Mouse (Mus musculus) liver, embryonic 15.5 days (tissue): ENCODE data around the gene Fbxl13. TPM values are rescaled to one million over a fixed set of nuclear protein-coding genes. Genes with fewer than 3 reads are reported as not detected.

Experiments used
- ATAC-seq: fragments of 200-750 bp; cut with Nextera tagmentation; 2 replicates; pipeline ENCODE4 v1.8.0; 2017; ENCODE audit warnings: moderate number of reproducible peaks, mild to moderate bottlenecking, moderate library complexity; ENCODE audit not compliant: insufficient read depth
- H3K27ac ChIP-seq: fragments of 300-500 bp; sonication (generic); replicated peaks from 2 replicates; pipeline ENCODE4 v1.5.1; 2015; ENCODE audit warnings: mild to moderate bottlenecking, inconsistent platforms
- H3K27me3 ChIP-seq: fragments of 300-500 bp; sonication (generic); 2 replicates; pipeline ENCODE4 v1.6.1; 2015; ENCODE audit warnings: mild to moderate bottlenecking, inconsistent platforms
- H3K36me3 ChIP-seq: fragments of 300-500 bp; sonication (generic); replicated peaks from 2 replicates; pipeline ENCODE4 v1.6.1; 2015; ENCODE audit warnings: moderate library complexity, mild to moderate bottlenecking, inconsistent platforms
- H3K4me1 ChIP-seq: fragments of 300-500 bp; sonication (generic); replicated peaks from 2 replicates; pipeline ENCODE4 v1.6.1; 2015; ENCODE audit warnings: inconsistent platforms
- H3K4me2 ChIP-seq: fragments of 300-500 bp; sonication (generic); 2 replicates; pipeline ENCODE4 v1.6.1; 2015; ENCODE audit warnings: moderate library complexity, mild to moderate bottlenecking, inconsistent platforms
- H3K4me3 ChIP-seq: fragments of 300-500 bp; sonication (generic); replicated peaks from 2 replicates; pipeline ENCODE4 v1.5.1; 2015; ENCODE audit warnings: mild to moderate bottlenecking, inconsistent platforms
- H3K9ac ChIP-seq: fragments of 300-500 bp; sonication (generic); 2 replicates; pipeline ENCODE4 v1.6.1; 2015; ENCODE audit warnings: moderate library complexity, mild to moderate bottlenecking, inconsistent platforms
- H3K9me3 ChIP-seq: fragments of 300-500 bp; sonication (generic); replicated peaks from 2 replicates; pipeline ENCODE4 v1.6.1; 2016; ENCODE audit warnings: inconsistent platforms
- WGBS: fragments of 180-500 bp; shearing (Covaris S2); methylation state at CpG from one replicate; pipeline ENCODE4 v1.1.7; 2015; ENCODE audit warnings: mixed read lengths; ENCODE audit not compliant: insufficient replicate concordance; 5-methylcytosine and 5-hydroxymethylcytosine counted together
- polyA plus RNA-seq: library from polyadenylated mRNA; unstranded; fragments of >200 nt; fragmentation: Nextera tagmentation; extraction: Ambion mirVana; gene quantifications from 2 replicates; pipeline ENCODE4 v1.2.1, GENCODE M21; 2015

Fbxl13 gene
- polyA plus RNA-seq, 1 experiment from 2014 or later = 0.08 TPM

DNA sequence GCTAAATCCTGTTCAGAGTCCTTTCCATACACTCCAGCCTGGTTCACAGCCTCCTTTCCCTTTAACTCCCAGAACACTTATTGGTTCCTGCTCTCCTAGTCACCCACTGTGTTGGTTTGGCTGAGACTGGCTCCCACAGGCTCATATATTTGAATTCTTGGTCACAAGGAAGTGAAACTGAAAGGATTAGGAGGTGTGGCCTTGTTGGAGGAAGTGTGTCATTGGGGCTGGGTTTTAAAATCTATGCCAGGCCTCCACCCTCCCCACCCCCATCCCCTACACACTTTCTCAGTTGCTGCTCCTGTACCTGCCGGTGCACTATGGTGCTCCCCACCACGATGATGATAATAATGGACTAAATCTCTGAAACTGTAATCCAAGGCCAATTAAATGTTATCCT lies 127.9 kb downstream of the Fbxl13 start:
- Histone ChIP-seq H3K36me3 (no peaks in the 10 kb centered on the region), H3K9me3 (no peaks in the 10 kb centered on the region), H3K27me3 (no peaks in the 10 kb centered on the region), H3K4me3 (no peak overlapping the region), H3K4me2 (no peak overlapping the region), H3K27ac (no peak overlapping the region), H3K9ac (no peak overlapping the region), H3K4me1 (no peaks in the 10 kb centered on the region)
- no peak for ATAC-seq
- WGBS = 72% methylated on average over 2 of the region's 2 CpGs

DNA sequence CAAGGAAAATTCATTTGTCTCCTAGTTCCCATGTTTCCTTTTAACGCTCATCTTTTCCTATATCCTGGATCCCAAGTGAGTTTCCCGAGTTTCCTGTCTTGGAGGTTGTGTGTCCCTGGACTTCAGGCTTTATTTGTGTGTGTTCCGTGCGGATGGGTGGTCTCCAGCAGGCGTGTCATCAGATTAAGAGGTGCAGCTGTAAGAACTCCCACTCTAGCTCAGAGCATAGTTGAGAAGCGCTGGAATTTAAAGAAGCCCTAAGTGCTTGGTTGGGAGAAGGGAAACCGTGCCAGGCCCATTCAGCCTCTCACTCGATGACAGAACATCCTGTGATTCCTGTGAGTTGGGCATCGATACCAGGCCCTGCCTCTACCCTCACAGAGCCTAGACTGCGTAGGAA lies 132.1 kb downstream of the Fbxl13 start:
- no peaks in the 10 kb centered on the region for H3K36me3 ChIP-seq
- no peak overlapping the region for H3K9ac ChIP-seq
- H3K27me3 ChIP-seq = no peaks in the 10 kb centered on the region
- no peak overlapping the region for H3K27ac ChIP-seq
- H3K9me3 ChIP-seq = no peaks in the 10 kb centered on the region
- no peaks in the 10 kb centered on the region for H3K4me1 ChIP-seq
- H3K4me3 ChIP-seq = no peak overlapping the region
- ATAC-seq = no peak
- 61% methylated on average over 10 of the region's 10 CpGs for WGBS
- H3K4me2 ChIP-seq = no peak overlapping the region

GRCm38 (mm10) chr5:21509801-21510200 lies 135.6 kb downstream of the Fbxl13 start:
- 37% methylated on average over 4 of the region's 4 CpGs for WGBS
- Histone ChIP-seq H3K4me1 (no peaks in the 10 kb centered on the region), H3K9ac (no peak overlapping the region), H3K4me3 (no peak overlapping the region), H3K36me3 (no peaks in the 10 kb centered on the region), H3K9me3 (no peaks in the 10 kb centered on the region), H3K27ac (no peak overlapping the region), H3K27me3 (no peaks in the 10 kb centered on the region), H3K4me2 (no peak overlapping the region)
- no peak for ATAC-seq

- no peak for ATAC-seq
- WGBS = 51% methylated on average over 1 of the region's 1 CpGs
- no peak overlapping the region for H3K27ac ChIP-seq
- no peaks in the 10 kb centered on the region for H3K36me3 ChIP-seq
- H3K4me1 ChIP-seq = no peaks in the 10 kb centered on the region
- no peaks in the 10 kb centered on the region for H3K9me3 ChIP-seq
- H3K4me3 ChIP-seq = no peak overlapping the region
- no peak overlapping the region for H3K4me2 ChIP-seq
- H3K9ac ChIP-seq = no peak overlapping the region
- H3K27me3 ChIP-seq = no peaks in the 10 kb centered on the region
Measured at GRCm38 (mm10) chr5:21506887-21507286, 138.5 kb downstream of the Fbxl13 start.

DNA sequence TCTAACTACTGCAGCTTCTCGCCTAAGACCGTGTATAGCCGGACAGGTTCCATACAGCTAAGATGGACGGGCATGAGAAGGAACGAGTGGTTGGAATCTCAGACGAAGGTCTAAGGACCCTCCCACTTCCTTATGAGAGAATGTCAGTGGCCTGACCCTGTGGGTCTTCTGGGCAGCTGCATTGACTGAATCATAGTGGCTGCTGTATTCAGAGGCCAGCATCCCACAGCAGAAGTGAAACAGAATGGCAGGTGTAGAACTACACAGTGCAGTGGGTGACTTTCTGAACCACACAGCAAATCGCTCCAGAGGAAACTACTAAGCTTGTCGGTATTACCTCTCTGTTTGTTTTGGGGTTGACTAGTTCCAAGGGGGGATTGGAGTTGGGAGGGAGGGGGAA lies 140.3 kb downstream of the Fbxl13 start:
- Histone ChIP-seq H3K4me3 (no peak overlapping the region), H3K36me3 (no peaks in the 10 kb centered on the region), H3K27me3 (no peaks in the 10 kb centered on the region), H3K9ac (no peak overlapping the region), H3K27ac (no peak overlapping the region), H3K4me2 (no peak overlapping the region), H3K9me3 (no peaks in the 10 kb centered on the region), H3K4me1 (no peaks in the 10 kb centered on the region)
- WGBS = 66% methylated on average over 8 of the region's 8 CpGs
- ATAC-seq = no peak

- WGBS = 65% methylated on average over 13 of the region's 13 CpGs
- Histone ChIP-seq H3K4me3 (no peak overlapping the region), H3K4me2 (no peak overlapping the region), H3K4me1 (no peaks in the 10 kb centered on the region), H3K9ac (no peak overlapping the region), H3K27ac (no peak overlapping the region), H3K9me3 (no peaks in the 10 kb centered on the region), H3K27me3 (no peaks in the 10 kb centered on the region), H3K36me3 (no peaks in the 10 kb centered on the region)
- ATAC-seq = no peak
Measured at GRCm38 (mm10) chr5:21502936-21503610, 142.4 kb downstream of the Fbxl13 start.

GRCm38 (mm10) chr5:21500941-21501340 lies 144.5 kb downstream of the Fbxl13 start:
- Histone ChIP-seq H3K4me3 (no peak overlapping the region), H3K9ac (no peak overlapping the region), H3K4me1 (no peaks in the 10 kb centered on the region), H3K9me3 (no peaks in the 10 kb centered on the region), H3K36me3 (no peaks in the 10 kb centered on the region), H3K4me2 (no peak overlapping the region), H3K27me3 (no peaks in the 10 kb centered on the region), H3K27ac (no peak overlapping the region)
- 68% methylated on average over 2 of the region's 2 CpGs for WGBS
- ATAC-seq = no peak

- 72% methylated on average over 10 of the region's 10 CpGs for WGBS
- no peak for ATAC-seq
Measured at GRCm38 (mm10) chr5:21500133-21500532, 145.3 kb downstream of the Fbxl13 start.

GRCm38 (mm10) chr5:21498925-21499324 lies 146.5 kb downstream of the Fbxl13 start:
- no peaks in the 10 kb centered on the region for H3K27me3 ChIP-seq
- H3K4me1 ChIP-seq = no peaks in the 10 kb centered on the region
- no peak overlapping the region for H3K9ac ChIP-seq
- H3K9me3 ChIP-seq = no peaks in the 10 kb centered on the region
- 82% methylated on average over 11 of the region's 11 CpGs for WGBS
- H3K4me3 ChIP-seq = no peak overlapping the region
- H3K27ac ChIP-seq = no peak overlapping the region
- H3K36me3 ChIP-seq = no peaks in the 10 kb centered on the region
- no peak for ATAC-seq
- H3K4me2 ChIP-seq = no peak overlapping the region

More at GRCm38 (mm10) chr5:21500133-21500532, 145.3 kb downstream of the Fbxl13 start:
- H3K4me2 ChIP-seq = no peak overlapping the region
- no peaks in the 10 kb centered on the region for H3K9me3 ChIP-seq
- no peaks in the 10 kb centered on the region for H3K27me3 ChIP-seq
- H3K9ac ChIP-seq = no peak overlapping the region
- H3K36me3 ChIP-seq = no peaks in the 10 kb centered on the region
- H3K4me1 ChIP-seq = no peaks in the 10 kb centered on the region
- no peak overlapping the region for H3K4me3 ChIP-seq
- no peak overlapping the region for H3K27ac ChIP-seq

DNA sequence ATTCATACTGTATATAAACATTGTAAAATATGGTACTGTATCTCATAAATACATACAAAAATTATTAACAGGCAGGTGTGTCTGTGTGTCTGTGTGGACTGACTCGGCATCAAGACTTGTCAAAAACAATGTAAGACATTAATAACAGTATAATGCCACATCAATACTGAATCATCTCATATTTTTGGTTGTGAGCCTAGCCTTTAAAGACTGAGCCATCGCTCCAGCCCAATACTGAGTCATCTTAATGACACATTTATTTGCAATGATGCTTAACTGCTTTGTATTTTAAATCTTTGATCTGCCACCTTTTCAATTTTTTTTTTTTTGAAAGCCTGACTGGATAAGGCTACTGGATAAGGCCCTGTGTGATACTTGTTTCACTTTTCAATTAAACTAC lies 146.9 kb downstream of the Fbxl13 start:
- ATAC-seq = no peak
- H3K27me3 ChIP-seq = no peaks in the 10 kb centered on the region

GRCm38 (mm10) chr5:21496881-21497280 lies 148.6 kb downstream of the Fbxl13 start:
- no peak for ATAC-seq
- H3K9me3 ChIP-seq = no peaks in the 10 kb centered on the region
- H3K27ac ChIP-seq = no peak overlapping the region
- H3K9ac ChIP-seq = no peak overlapping the region
- no peaks in the 10 kb centered on the region for H3K27me3 ChIP-seq
- no peaks in the 10 kb centered on the region for H3K4me1 ChIP-seq
- no peak overlapping the region for H3K4me3 ChIP-seq
- no peaks in the 10 kb centered on the region for H3K36me3 ChIP-seq
- WGBS = 60% methylated on average over 3 of the region's 3 CpGs
- H3K4me2 ChIP-seq = no peak overlapping the region

More for the DNA sequence above, 146.9 kb downstream of the Fbxl13 start:
- no peaks in the 10 kb centered on the region for H3K9me3 ChIP-seq
- no peak overlapping the region for H3K9ac ChIP-seq
- H3K4me3 ChIP-seq = no peak overlapping the region
- no peaks in the 10 kb centered on the region for H3K4me1 ChIP-seq
- no peak overlapping the region for H3K4me2 ChIP-seq
- no peak overlapping the region for H3K27ac ChIP-seq
- 69% methylated on average over 2 of the region's 2 CpGs for whole genome bisulfite sequencing
- no peaks in the 10 kb centered on the region for H3K36me3 ChIP-seq

GRCm38 (mm10) chr5:21496321-21496720 lies 149.1 kb downstream of the Fbxl13 start:
- no peak for ATAC-seq
- Histone ChIP-seq H3K4me1 (no peaks in the 10 kb centered on the region), H3K27me3 (no peaks in the 10 kb centered on the region), H3K4me2 (no peak overlapping the region), H3K4me3 (no peak overlapping the region), H3K36me3 (no peaks in the 10 kb centered on the region), H3K27ac (no peak overlapping the region), H3K9me3 (no peaks in the 10 kb centered on the region), H3K9ac (no peak overlapping the region)
- 67% methylated on average over 6 of the region's 6 CpGs for WGBS
